Mouse (Mus musculus) liver, postnatal 0 days (tissue): ENCODE measurements at regions not wholly inside any gene's neighbourhood (a gene's known extent, or its start where the extent isn't known, plus 50 kb on each side); places are given as distances from the start of the nearest gene placed in this dataset.

Source experiments
- ATAC-seq: fragments of 200-750 bp; cut with Nextera tagmentation; 2 replicates; pipeline ENCODE4 v1.8.0; 2017; ENCODE audit warnings: mild to moderate bottlenecking, moderate library complexity
- DNase-seq: peaks from one replicate; pipeline ENCODE4 v3.0.0-alpha.2; 2016
- H3K27ac ChIP-seq: fragments of 300-500 bp; sonication (generic); 2 replicates; pipeline ENCODE4 v1.5.1; 2014; ENCODE audit warnings: antibody characterized with exemption, moderate library complexity, mild to moderate bottlenecking, low read depth
- H3K27me3 ChIP-seq: fragments of 300-500 bp; sonication (generic); 2 replicates; pipeline ENCODE4 v1.6.1; 2014; ENCODE audit warnings: low read length, control low read depth, mixed read lengths; ENCODE audit not compliant: insufficient read depth
- H3K36me3 ChIP-seq: fragments of 300-500 bp; sonication (generic); replicated peaks from 2 replicates; pipeline ENCODE4 v1.6.1; 2014; ENCODE audit warnings: mild to moderate bottlenecking, control low read depth, low read length, moderate library complexity, mixed read lengths; ENCODE audit not compliant: insufficient read depth
- H3K4me1 ChIP-seq: fragments of 300-500 bp; sonication (generic); 2 replicates; pipeline ENCODE4 v1.6.1; 2014; ENCODE audit warnings: antibody characterized with exemption, mild to moderate bottlenecking, control low read depth; ENCODE audit not compliant: insufficient read depth
- H3K4me2 ChIP-seq: fragments of 300-500 bp; sonication (generic); 2 replicates; pipeline ENCODE4 v1.6.1; 2014; ENCODE audit warnings: low read depth, mild to moderate bottlenecking, low read length, moderate library complexity, mixed read lengths
- H3K4me3 ChIP-seq: fragments of 300-500 bp; sonication (generic); 2 replicates; pipeline ENCODE4 v1.5.1; 2014; ENCODE audit warnings: low read depth, low read length
- H3K9ac ChIP-seq: fragments of 300-500 bp; sonication (generic); replicated peaks from 2 replicates; pipeline ENCODE4 v1.6.1; 2014; ENCODE audit warnings: mild to moderate bottlenecking, moderate library complexity
- H3K9me3 ChIP-seq: fragments of 300-500 bp; sonication (generic); 2 replicates; pipeline ENCODE4 v1.6.1; 2016; ENCODE audit warnings: mild to moderate bottlenecking, control low read depth, low read length, mixed read lengths
- CTCF ChIP-seq: sonication (generic); IDR thresholded peaks from 2 replicates; pipeline ENCODE4 v1.5.1; 2016; ENCODE audit warnings: antibody characterized with exemption, low read depth
- EP300 ChIP-seq: IDR thresholded peaks from 2 replicates; pipeline ENCODE4 v1.6.1; 2016; ENCODE audit warnings: antibody characterized with exemption, low read depth, mild to moderate bottlenecking
- WGBS: fragments of 180-500 bp; shearing (Covaris S2); extraction: QIAGEN DNeasy Blood & Tissue Kit; methylation state at CpG from one replicate; pipeline ENCODE4 v1.1.7; 2014; ENCODE audit not compliant: insufficient replicate concordance; 5-methylcytosine and 5-hydroxymethylcytosine counted together

DNA sequence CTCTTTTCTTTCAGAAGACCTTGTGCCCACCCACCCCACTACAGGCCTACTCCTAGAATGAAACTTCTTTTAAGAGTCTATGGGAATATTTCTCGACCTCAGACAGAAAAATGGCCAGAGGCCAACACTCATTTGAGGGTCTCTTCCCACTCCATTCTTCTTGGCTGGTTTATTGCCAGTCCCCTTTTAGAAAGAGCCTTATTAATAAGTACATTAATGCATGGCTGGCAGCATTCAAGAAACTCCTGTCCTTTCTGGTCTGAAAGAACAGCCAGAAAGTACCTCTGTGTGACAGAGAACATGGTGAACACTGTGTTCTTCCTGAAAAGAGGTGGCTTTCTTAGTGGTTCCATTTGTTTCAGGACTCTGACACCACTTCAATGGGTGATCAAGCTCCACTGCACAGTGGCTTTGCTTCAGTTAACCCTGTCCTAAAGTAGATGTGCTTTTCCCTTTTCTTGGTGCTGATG, 384.1 kb upstream of the Clnk start:
- H3K9ac ChIP-seq, result no peak overlapping the region
- H3K36me3 ChIP-seq, result no peaks in the 10 kb centered on the region
- DNase-seq (no peak), ATAC-seq (no peak)
- H3K4me2 ChIP-seq, result no peak overlapping the region
- H3K27me3 ChIP-seq, result no peaks in the 10 kb centered on the region
- H3K4me3 ChIP-seq, result no peak overlapping the region
- TF ChIP-seq CTCF, result no peak
- no peak for TF ChIP-seq EP300
- WGBS, result 58% methylated on average over 1 of the region's 1 CpGs
- no peaks in the 10 kb centered on the region for H3K4me1 ChIP-seq
- H3K27ac ChIP-seq, result no peak overlapping the region
- no peaks in the 10 kb centered on the region for H3K9me3 ChIP-seq

DNA sequence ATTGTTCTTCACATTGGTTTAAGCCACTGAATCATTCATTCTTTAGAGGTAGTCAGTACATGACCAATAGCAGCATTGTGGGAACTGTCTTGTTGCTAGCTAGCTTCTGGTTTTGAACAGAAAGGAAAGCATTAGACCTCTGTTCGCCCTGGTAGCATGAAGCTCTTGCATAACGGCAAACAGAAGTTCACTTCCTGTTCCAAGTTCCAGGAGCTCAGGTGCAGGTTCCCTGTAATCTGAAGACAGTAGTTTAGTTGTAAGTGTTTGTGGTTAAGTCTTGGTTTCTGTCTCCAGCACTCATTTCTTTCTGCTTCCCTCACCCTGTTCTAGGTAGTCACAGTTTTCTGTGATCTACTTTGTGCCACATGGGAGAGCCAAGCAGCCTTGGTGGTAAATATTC, 381.1 kb upstream of the Clnk start:
- ATAC-seq (no peak), DNase-seq (no peak)
- no peaks in the 10 kb centered on the region for H3K36me3 ChIP-seq
- no peak overlapping the region for H3K27ac ChIP-seq
- no peaks in the 10 kb centered on the region for H3K27me3 ChIP-seq
- TF ChIP-seq EP300 (no peak), CTCF (no peak)
- no peak overlapping the region for H3K9ac ChIP-seq
- WGBS, result 35% methylated on average over 2 of the region's 2 CpGs
- H3K4me2 ChIP-seq, result no peak overlapping the region
- H3K9me3 ChIP-seq, result no peaks in the 10 kb centered on the region
- H3K4me1 ChIP-seq, result no peaks in the 10 kb centered on the region
- H3K4me3 ChIP-seq, result no peak overlapping the region

DNA sequence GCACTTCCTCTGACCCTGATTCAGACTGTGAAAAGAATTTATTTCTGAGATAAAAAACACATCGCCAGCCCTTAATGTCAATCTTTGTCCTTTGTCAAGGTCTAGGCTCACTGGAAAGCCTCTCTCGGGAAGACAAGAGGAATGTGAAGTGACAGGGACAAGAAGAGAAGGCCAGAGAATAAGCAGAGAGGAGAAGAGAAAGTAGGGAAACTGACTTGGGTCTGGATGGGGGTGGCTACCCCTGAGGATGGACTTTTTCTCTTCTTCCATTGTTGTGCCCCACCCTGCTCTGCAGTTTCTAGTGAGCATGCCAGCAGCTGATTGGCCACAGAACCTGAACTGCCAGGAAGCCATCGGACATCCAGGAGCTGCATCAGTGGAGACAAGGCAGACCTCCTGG, 375.6 kb upstream of the Clnk start:
- H3K27ac ChIP-seq, result no peak overlapping the region
- H3K9ac ChIP-seq, result no peak overlapping the region
- H3K4me1 ChIP-seq, result no peaks in the 10 kb centered on the region
- no peak overlapping the region for H3K4me2 ChIP-seq
- TF ChIP-seq CTCF (no peak), EP300 (no peak)
- H3K27me3 ChIP-seq, result no peaks in the 10 kb centered on the region
- H3K4me3 ChIP-seq, result no peak overlapping the region
- H3K9me3 ChIP-seq, result no peaks in the 10 kb centered on the region
- no peak for DNase-seq
- ATAC-seq, result no peak
- H3K36me3 ChIP-seq, result no peaks in the 10 kb centered on the region
- WGBS, result 61% methylated on average over 3 of the region's 3 CpGs

DNA sequence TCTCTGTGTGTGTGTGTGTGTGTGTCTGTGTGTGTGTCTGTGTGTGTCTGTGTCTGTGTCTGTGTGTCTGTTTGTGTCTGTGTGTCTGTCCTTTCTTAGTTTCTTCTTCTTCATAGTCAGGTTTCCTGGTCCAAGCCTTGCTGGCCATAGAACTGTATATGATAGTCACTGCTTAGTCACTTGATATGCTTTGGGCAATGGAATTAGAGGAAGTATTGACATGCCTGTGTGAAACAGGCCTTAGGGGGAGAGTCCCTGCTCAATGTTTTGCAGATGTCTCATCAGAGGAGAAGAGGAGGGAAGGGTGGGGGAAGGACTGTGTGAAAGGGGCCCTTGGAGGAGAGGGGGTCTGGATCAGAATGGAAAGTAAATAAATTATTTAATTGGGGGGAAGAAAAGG, 374.4 kb upstream of the Clnk start:
- Histone ChIP-seq H3K27ac (no peak overlapping the region), H3K9me3 (no peaks in the 10 kb centered on the region), H3K4me3 (no peak overlapping the region), H3K27me3 (no peaks in the 10 kb centered on the region), H3K4me1 (no peaks in the 10 kb centered on the region), H3K4me2 (no peak overlapping the region), H3K9ac (no peak overlapping the region), H3K36me3 (no peaks in the 10 kb centered on the region)
- no peak for TF ChIP-seq EP300
- no peak for TF ChIP-seq CTCF
- ATAC-seq, result no peak
- no peak for DNase-seq

DNA sequence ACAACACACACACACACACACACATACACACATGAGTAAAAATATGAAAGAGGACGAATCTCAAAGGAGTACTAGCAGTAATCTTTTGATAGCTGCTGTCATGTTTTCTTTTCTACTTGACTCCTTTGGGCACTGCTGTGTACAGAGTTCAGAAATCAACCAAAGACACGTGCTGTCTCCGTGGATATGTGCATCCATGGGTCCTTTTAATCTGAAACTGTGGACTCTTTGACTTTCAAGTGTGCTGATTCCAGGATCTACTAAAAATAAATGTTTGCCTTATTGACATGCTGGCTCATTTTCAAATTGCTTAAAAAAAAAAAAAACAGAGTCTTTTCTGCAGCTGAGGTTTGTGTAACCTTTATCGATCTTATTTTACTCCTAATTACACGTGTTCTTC, 343.1 kb upstream of the Clnk start:
- 56% methylated on average over 5 of the region's 5 CpGs for WGBS
- peak; percentile 71 for ATAC-seq
- TF ChIP-seq CTCF (no peak), EP300 (no peak)

DNA sequence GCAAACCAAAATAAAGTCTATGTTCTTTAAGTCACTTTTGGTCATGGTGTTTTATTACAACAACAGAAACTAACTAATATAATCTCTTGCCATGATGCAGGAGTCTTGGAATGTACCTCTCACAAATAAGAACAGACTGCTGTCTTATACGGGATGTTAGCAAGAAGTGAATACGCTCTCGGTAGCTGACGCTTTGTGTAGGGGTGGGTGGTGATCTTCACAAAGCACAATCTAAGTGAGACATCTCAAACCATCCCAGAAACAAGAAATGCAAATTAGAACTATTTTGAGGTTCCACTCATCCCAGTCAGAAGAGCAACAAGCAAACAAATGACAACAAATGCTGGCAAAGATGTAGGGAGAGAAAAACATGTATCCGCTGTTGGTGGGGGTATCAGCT, 339.7 kb upstream of the Clnk start:
- TF ChIP-seq EP300, result no peak
- TF ChIP-seq CTCF, result no peak
- H3K36me3 ChIP-seq, result no peaks in the 10 kb centered on the region
- H3K9ac ChIP-seq, result no peak overlapping the region
- WGBS, result 92% methylated on average over 5 of the region's 5 CpGs
- no peaks in the 10 kb centered on the region for H3K4me1 ChIP-seq
- ATAC-seq, result no peak
- no peaks in the 10 kb centered on the region for H3K27me3 ChIP-seq
- H3K4me3 ChIP-seq, result no peak overlapping the region
- no peaks in the 10 kb centered on the region for H3K9me3 ChIP-seq
- H3K4me2 ChIP-seq, result no peak overlapping the region
- no peak overlapping the region for H3K27ac ChIP-seq
- no peak for DNase-seq

More for the DNA sequence above, 343.1 kb upstream of the Clnk start:
- H3K36me3 ChIP-seq, result no peaks in the 10 kb centered on the region
- H3K4me3 ChIP-seq, result no peak overlapping the region
- no peak for DNase-seq
- no peak overlapping the region for H3K9ac ChIP-seq
- H3K27ac ChIP-seq, result no peak overlapping the region
- no peaks in the 10 kb centered on the region for H3K27me3 ChIP-seq
- no peaks in the 10 kb centered on the region for H3K4me1 ChIP-seq
- no peak overlapping the region for H3K4me2 ChIP-seq
- no peaks in the 10 kb centered on the region for H3K9me3 ChIP-seq

DNA sequence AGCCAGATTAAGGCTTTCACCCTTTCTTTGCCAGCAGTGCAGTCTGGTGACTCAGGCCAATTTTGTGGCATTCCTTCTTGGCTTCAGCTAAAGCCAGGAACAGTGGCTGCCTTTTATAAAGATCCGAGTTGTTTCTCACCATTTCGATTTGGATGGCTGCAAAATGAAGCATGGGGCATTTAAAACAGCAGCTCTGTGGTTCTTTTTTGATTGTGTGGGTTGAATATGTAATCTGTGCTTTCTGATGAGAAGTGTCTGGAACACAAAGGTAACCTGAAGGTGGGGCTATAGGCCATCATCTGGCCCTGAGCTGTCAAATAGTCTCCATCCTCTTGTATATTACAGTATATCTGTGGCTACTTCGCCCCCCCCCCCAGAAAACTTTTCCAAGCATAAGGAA, 338.4 kb upstream of the Clnk start:
- no peak overlapping the region for H3K9ac ChIP-seq
- ATAC-seq (no peak), DNase-seq (no peak)
- no peak overlapping the region for H3K4me3 ChIP-seq
- no peak overlapping the region for H3K27ac ChIP-seq
- 61% methylated on average over 3 of the region's 3 CpGs for WGBS
- H3K9me3 ChIP-seq, result no peaks in the 10 kb centered on the region
- no peaks in the 10 kb centered on the region for H3K36me3 ChIP-seq
- TF ChIP-seq CTCF (no peak), EP300 (no peak)
- no peaks in the 10 kb centered on the region for H3K27me3 ChIP-seq
- H3K4me1 ChIP-seq, result no peaks in the 10 kb centered on the region
- H3K4me2 ChIP-seq, result no peak overlapping the region
